Mouse (Mus musculus) heart, postnatal 0 days (tissue): ENCODE measurements around the gene Unc13b.

Source experiments
- CTCF ChIP-seq: IDR thresholded peaks from 2 replicates; pipeline ENCODE4 v1.5.1; 2016; ENCODE audit warnings: antibody characterized with exemption, control low read depth, low read depth
- EP300 ChIP-seq: IDR thresholded peaks from 2 replicates; pipeline ENCODE4 v1.6.1; 2016; ENCODE audit warnings: antibody characterized with exemption, low read depth

GRCm38 (mm10) chr4:43236898-43237297 is 178.1 kb downstream of the Unc13b start:
- TF ChIP-seq CTCF (no peak), EP300 (no peak)
